Mouse (Mus musculus) adrenal gland, adult 18-20 months (tissue): ENCODE results near the gene Nmrk1. TPM values are rescaled to one million over a fixed set of nuclear protein-coding genes. Genes with fewer than 3 reads are reported as not detected.

Experiments
- total RNA-seq, 2 experiments: library from RNA; stranded (reverse); gene quantifications; 1 replicate in 1 of 2; 2 replicates in 1 of 2; pipeline ENCODE4 v1.2.3; 2021

Nmrk1 gene
- total RNA-seq, 2 experiments from 2014 or later = 11.1 to 14.3 TPM

Other genes with a start within 250 kb of the Nmrk1 start
- 100 to 1,000 TPM; 111 to 124 TPM for gene Ostf1, start 127 bp upstream of the Nmrk1 start, total RNA-seq
- gene Carnmt1, start 38.8 kb downstream of the Nmrk1 start, total RNA-seq = 10 to 100 TPM; 22.8 to 25.0 TPM
- gene D030056L22Rik, start 81.2 kb downstream of the Nmrk1 start, total RNA-seq = 10 to 100 TPM; 12.8 to 13.4 TPM
- gene Trpm6, start 118.0 kb downstream of the Nmrk1 start, total RNA-seq = not detected